Mouse (Mus musculus) gastrocnemius, postnatal 14 days (tissue): Measurements from ENCODE around the gene Ankrd11. TPM values are rescaled to one million over a fixed set of nuclear protein-coding genes. Genes with fewer than 3 reads are reported as not detected.

Experiments used
- DNase-seq: peaks from one replicate; pipeline ENCODE4 v3.0.0; 2021; ENCODE audit warnings: mixed read lengths
- intact Hi-C: fragments of 180-260 bp; cut with DNase I; formaldehyde crosslinking; loops from one replicate; pipeline ENCODE4 v1.15.1; 2025; ENCODE audit warnings: low total_unique reads
- total RNA-seq, 2 experiments: library from RNA; stranded (reverse); gene quantifications; 2 replicates each; pipeline ENCODE4 v1.2.3; 2021

The Ankrd11 gene
- total RNA-seq, 2 experiments from 2014 or later = 40.2 to 43.2 TPM

DNA sequence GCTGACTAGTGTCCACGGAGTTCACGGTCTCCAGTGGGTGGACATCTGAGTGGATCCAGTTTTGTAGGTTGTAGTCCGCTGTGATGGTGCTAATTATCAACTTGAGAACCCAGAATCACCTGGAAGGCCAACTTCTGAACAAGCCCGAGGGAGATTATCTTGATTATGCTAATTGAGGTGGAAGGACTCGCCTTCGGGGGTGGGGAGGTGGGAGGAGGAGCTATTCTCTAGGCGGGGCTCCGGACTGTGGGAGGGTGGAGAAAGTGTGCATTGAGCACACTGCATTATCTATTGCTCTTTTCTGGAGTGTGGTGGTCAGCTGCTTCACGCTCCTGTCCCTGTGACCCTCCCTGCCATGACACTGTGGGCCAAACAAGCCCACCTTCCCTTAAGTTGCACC, 170.4 kb downstream of the Ankrd11 start:
- intact Hi-C loops = no loop called here

DNA sequence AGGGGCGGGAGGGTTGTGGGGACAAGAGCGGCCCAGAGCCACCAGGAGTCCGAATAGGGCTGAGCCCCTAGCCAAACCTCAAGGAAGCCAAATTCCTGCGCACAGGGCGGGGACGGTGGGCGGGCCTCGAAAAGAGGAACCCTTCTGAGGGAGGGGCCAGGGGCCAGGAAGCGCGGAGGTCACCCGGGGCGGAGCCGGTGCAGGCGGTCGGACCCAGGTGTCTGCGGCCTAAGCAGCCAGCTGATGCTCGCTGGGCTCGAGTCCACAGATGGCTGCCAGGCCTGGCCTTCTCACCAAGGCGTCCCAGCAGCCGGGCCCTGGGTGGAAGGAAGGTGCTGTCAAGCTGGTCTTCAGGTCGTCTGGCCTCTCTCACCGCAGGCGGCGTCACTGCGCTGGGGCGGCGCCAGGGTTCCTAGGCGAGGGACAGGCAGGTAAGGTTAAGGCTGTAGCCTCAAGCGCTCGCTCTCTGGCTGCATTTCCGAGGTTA, 171.7 kb downstream of the Ankrd11 start:
- DNase-seq = peak; percentile 61
- intact Hi-C loops = no loop called here

More for the DNA sequence above, 170.4 kb downstream of the Ankrd11 start:
- no peak for DNase-seq

DNA sequence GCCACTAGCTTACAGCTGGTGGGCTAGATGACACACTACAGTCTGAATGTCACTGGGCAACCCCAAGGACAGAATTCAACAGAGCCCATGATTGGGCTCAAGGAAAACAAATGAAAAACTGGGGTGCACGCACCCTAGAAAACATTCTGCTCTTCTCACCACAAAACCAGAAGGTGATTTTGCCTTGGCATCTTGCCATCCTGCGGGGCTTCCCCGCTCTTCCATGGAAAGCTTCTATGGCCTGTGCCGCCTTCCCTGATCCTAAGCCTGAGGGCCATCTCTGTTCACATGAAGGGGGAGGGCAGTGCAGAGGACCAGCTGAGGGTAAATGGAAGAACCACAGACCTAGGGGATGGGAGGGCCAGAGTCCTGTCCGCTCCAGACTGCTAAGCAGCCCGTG, 174.1 kb downstream of the Ankrd11 start:
- no peak for DNase-seq
- intact Hi-C loops = no loop called here

DNA sequence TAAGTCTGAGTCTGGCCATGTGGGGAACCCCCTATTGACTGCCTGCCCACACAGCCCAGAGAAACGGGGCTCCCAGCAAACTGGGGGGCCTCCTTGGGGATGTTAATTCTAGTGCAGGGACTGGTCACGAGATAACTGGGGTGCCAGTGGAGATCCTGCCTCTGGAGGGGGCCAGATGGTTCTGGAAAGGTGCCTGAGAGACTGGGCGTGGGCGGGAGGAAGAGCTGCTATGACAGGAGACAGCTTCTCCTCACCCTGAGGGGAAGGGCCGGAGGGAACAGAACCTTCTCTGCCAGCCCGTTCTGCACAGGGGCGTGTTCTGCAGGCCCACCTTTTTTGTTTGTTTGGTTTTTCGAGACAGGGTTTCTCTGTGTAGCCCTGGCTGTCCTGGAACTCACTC, 175.8 kb downstream of the Ankrd11 start:
- DNase-seq = no peak
- intact Hi-C loops = no loop called here

DNA sequence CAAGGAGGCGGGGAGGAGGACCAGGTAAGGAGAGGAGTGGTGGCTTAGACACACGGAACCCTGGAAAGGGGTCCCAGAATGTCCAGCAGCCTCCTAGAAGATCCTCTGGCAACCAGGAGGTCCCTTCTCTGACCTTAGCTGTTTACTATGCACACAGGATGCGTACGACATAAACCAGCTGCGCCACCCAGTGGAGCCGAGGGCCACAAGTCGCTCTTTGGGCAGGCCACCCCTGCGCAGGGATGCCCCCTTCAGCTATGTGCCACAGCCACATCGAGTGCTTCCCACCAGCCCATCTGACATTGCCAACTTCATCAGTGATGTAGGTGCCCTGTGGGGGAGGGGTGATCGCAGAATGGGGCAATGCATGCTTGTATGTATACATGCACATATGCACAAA, 176.6 kb downstream of the Ankrd11 start:
- DNase-seq = no peak
- intact Hi-C loops = no loop called here

DNA sequence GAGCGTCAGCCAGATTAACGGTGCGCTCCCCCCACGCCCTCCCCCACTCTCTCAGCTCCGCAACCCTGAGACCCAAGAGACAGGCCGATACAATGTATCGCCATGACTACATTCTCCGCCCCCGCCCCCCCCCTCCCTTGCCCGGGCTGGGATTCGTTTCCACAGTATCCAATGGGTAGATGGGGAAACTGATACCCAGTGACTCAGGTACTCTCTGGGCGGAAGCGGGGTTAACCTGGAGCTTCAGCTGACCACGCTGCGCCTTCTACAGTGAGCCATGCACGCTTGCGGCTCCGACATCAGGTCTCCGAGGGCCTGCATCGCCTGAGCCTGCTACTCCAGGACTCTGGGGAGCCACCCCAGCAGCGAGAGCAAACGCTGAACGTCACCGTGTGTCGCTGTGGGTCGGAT, 177.4 kb downstream of the Ankrd11 start:
- intact Hi-C loops = no loop called here
- no peak for DNase-seq

DNA sequence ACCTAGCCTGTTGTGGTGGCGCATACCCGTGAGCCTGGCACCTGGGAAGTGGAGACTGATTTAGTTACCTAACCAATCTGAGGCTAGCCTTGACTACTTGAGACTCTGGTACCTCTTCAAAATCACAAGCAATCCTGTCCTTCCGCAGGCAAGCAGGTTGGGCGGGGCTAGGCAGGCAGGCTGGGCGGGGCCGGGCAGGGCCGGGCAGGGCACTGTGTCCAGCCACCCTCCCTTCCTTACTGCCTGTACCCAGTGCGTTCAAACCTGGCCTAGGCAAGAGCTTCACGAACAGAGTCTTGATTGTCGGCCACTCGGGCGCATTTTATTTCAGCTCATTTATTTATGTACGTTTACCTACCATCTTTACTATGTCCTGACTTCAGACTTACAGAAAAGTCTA, 182.2 kb downstream of the Ankrd11 start:
- intact Hi-C loops = no loop called here

DNA sequence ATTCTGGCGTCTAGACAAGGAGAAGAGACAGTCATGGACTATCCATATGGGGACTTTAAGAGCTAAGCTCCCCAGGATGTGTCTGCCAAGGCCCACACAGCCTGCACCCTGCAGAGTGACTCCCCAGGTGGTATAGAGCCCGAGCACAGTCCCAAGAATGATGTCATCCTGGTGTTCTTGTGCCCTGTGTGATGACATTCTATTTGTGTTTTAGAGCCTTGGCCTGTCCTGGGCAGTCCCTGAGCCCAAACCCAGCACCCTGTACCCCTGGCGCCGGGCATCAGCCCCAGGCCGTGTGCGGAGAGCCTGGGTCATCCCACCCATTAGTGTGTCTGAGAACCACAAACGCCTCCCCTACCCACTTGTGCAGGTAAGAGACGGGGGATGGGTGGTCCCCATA, 185.8 kb downstream of the Ankrd11 start:
- DNase-seq = no peak
- intact Hi-C loops = no loop called here

More for the DNA sequence above, 182.2 kb downstream of the Ankrd11 start:
- no peak for DNase-seq

DNA sequence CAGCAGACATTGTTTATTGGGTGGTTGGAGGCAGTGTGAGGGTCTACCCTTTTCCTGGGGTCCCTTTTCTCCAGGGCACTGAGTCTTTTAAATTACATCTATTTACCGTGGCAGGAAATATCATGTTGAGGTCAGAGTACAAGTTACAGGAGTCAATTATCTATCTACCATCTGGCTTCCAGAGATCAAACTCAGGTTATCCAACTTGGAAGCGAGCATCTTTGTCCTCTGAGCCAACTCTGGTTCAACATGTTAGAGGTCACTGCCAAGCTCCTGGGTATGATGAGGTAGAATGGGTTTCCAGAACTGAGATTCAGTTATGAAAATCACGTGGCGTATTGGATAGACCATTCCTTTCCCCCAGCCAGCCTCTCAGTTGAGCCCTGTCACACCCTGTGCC, 187.0 kb downstream of the Ankrd11 start:
- intact Hi-C loops = no loop called here
- DNase-seq = no peak

DNA sequence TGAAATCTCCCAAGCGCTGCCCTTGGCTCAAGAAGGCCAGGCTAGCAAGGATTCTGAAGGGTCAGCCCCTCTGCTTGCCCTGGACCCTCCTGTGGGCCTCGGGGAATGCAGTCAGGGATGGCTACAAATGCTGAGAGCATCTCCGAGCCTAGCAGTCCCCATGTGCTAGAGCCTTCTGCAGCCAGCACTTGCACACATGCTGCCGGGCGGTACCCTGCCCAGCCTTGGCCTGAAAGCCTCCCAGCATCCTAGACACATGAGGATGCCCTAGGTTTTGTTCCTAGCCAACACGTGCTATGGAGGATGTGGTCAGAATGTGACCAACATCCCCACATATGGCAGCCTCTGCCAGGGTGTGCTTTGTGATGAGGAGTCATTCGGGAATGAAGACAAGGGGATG, 187.7 kb downstream of the Ankrd11 start:
- no peak for DNase-seq

DNA sequence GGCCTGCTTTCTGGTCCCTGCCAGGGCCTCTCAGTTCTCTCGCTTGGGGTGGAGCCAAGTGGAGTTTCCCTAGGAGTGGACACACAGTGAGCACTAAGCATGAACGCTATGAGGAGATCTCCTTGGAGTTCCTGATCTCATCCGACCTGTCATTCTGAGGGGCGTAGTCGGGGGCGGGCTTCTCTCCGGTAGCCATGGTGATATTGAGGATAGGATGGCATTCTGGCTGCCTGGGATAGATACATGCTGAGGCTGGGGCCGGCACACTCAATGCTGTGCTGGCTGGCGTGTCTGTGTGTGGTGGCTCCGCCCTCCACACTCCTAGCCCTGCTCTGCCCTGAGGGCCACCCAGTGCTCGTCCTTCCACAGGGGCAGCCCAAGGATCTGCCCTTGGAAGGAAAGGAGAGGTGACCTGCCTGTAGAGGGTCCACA, 188.7 kb downstream of the Ankrd11 start:
- intact Hi-C loops = no loop called here

More for the DNA sequence above, 187.7 kb downstream of the Ankrd11 start:
- intact Hi-C loops = no loop called here

DNA sequence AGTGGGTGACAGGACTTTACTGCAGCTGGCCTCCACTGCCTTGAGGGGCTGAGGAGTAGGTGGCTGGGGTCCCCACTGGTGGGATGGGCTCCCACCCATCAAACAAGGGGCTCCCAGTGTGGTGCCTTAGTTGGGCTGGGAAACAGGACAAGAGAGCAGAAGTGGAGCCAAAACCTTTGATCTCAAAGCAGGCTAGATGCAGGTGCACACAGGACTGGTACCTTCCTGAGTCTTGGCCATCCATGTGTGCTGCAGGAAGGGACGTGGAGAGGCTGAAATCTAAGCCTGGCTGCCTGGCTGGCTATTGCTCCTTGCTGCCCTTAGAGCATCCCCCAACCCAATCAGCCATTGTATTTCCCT, 189.6 kb downstream of the Ankrd11 start:
- no peak for DNase-seq
- intact Hi-C loops = no loop called here

More for the DNA sequence above, 188.7 kb downstream of the Ankrd11 start:
- peak; percentile 68 for DNase-seq

DNA sequence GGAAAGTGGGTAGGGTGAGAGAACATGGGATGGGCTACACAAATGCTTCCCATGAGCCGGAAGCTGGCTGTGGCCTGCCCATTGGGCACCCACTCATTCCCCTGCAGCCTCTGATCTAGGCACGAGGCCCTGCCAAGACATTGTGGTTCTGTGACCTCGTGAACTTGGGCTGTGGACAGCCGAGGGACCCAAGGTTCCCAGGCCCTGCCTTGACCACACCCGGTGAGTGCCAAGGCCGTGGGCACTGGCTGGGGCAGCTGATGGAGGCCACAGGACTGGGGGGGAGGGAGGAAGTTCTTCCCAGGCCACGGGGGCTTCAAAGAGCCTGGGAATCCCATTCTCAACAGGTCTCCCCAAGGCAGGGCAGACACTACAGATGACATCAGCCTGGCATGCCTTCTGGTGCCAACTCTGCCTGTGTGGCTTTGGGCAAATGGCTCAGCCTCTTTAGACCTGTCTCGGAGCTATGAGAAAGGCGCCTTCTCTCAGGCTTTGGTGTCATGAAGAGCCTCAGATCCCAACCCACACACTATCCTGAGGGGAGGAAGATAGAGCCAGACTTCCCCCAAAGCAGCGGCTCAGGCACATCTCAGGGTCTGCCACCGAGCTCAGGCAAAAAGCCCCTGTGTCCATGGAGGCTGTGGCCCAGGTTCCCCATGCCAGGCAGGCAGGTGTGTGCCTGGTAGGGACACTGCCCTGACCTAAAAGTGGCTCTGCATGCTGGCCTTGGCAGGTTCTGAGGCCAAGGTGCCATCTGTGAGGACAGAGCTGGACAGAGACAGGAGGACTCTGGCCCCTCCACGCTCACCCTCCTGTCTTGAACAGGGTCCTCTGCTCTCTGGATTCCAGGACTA, 190.2 kb downstream of the Ankrd11 start:
- no peak for DNase-seq

DNA sequence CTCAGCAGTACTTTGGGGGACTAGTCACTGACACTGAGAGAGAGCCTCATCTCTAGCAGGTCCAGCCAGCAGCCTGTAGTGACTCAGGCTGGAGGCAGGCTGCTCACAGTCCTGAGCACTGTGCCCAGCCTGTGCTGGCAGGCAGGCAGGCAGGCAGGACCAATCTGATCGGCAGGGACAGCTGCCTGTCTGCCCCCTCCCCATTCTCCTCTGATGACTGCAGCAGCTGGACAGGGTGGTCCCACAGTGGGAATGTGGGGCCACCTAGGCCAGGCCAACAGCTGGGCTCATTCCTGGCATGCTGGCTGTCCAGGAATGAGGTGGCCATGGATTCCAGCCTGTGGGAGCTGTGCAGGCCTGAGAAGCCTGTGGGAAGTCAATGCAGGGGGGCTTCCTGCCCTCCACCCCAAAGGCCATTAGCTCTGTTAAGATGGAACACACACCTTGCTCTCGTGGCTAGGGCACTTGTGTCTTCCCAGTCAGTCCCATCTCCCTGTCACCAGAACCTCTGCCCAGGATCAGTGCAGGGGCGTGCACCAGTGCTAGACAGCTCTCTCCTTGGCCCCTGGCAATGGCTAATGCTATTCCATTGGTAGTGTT, 191.3 kb downstream of the Ankrd11 start:
- peak; percentile 37 for DNase-seq
- intact Hi-C loops = no loop called here

More for the DNA sequence above, 190.2 kb downstream of the Ankrd11 start:
- intact Hi-C loops = no loop called here

DNA sequence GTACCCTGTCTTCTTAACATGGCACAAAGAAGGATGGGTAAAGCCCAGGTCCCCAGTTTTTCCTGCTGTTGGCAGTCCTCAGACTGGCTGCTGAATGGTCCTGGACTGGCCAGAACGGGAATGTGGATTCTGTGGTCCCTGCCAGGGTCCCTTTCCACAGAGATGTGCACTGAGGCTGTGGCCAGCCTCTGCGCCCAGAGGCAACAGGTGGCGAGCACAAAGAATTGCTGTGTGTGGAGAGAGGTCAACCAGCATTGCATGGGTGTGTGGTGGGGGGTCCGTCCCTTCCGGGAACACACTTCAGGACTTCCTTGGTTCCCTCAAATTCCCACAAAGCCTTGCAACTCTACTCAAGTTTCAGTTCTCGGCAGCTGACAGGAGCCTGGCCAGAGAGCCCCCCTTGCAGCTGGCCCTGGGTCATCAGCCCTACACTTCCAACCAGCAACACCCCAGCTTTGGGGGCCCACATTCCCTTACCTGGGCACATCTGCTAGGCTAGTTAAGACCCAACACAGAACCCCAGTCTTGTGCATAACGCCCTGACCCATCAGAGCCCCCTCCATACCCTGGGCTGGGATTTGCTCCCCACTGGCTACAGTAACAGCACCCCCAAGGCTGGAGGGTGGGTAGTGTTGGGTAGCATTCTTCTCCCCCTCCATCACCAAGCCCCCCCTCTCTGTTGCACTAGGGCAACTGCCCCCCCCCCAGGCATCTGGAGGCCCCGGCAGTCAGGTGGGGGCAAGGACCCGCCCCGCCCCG, 192.7 kb downstream of the Ankrd11 start:
- intact Hi-C loops = no loop called here
- no peak for DNase-seq

DNA sequence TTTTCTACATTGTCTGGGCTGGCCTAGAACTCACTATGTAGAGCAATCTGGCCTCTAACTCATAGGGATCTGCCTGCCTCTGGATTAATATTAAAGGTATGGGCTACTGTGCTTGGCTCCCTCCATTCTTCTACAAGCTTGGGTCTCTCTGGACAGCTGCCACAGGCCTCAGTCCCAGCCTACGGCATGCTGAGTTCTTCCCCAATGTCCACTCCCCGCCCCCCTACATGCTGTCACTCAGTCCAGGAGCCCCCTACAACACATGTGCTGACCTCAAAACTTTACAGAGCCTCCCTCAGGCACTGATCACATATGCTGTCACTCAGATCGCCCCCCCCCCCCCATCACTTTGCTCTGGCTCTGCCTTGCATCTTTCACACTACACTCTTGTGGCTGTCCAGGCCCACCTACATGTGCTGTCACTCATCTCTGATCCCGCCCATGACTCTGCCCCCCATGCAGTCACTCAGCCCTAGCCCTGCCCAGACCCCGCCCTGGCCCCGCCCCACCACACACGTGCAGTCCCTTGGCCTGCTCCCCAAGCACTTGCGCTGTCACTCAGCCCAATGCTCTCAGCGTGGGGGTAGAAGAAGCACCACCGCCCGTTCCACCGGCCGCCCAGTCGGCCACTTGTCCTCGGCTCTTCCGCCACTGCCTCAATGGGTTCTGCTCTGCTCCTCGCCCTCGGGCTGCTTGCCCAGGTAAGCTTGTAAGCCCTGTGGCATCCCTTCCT, 194.1 kb downstream of the Ankrd11 start, which contains the start of gene Cdh15:
TSS of gene Cdh15 (plus strand) at position 138 of the 733 bp plus-strand sequence.
- peak; percentile 88 for DNase-seq
- intact Hi-C loops = no loop called here

DNA sequence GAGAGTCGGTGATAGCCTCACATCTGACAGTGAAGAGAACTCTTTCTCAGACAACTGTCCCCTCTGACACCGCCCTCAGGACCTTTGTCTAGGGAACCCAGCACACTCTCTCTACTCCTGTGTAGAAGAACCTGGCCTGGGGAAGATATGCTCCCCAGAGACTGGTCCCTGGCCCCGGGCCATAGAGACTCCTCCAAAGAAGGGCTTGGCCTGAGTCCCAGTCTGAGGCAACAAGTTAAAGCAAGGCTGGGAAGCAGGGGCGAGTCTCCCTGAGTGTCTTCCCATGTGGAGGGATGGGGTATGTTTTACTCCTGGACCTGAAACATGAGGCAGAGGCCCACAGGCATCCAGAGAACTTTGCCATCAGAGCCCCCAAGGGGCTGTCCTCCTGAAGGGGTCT, 196.4 kb downstream of the Ankrd11 start:
- DNase-seq = peak; percentile 44
- intact Hi-C loops = no loop called here

DNA sequence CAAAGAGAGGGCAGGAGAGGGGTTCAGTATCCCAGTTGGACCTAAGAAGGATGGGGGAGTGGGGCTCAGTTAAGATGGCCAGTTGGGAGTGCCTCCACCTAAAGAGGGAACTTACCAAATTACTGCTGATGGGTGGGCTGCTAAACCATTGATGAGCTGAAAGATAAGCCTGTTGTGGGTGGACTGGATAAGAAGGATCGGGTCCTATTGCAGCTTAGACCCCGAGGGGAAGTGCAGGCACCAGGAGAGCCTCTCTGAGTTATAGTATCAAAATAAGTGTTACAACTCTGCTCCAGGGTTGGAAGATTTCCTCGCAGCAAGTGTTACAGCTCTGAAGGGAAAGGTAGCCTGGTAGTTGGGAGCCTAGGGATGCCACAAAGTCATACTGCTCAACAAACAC, 197.9 kb downstream of the Ankrd11 start:
- intact Hi-C loops = no loop called here
- no peak for DNase-seq

DNA sequence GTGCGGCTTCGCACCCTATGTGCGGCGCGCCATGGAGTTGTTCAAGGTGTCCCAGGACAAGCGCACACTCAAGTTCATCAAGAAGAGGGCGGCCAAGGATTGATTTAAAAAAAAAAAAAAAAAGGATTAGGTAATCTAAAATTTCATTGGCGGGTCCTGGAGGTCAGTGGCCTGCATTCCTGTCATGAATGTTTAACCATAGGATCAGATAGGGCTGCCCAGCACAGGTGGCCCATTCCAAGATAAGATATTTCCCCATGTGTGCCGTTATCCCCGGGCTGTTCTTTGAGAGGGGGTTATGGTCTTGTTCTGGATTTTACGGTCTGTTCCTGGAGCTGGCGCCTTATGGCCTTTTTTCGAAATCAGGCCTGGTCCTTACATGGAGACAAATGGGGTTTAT, 205.4 kb downstream of the Ankrd11 start:
- intact Hi-C loops = no loop called here
- no peak for DNase-seq
